Mouse (Mus musculus) liver, postnatal 0 days (tissue): ENCODE measurements at regions not wholly inside any gene's neighbourhood (a gene's known extent, or its start where the extent isn't known, plus 50 kb on each side); places are given as distances from the start of the nearest gene placed in this dataset.

Experiments used
- CTCF ChIP-seq: sonication (generic); IDR thresholded peaks from 2 replicates; pipeline ENCODE4 v1.5.1; 2016; ENCODE audit warnings: antibody characterized with exemption, low read depth
- EP300 ChIP-seq: IDR thresholded peaks from 2 replicates; pipeline ENCODE4 v1.6.1; 2016; ENCODE audit warnings: antibody characterized with exemption, low read depth, mild to moderate bottlenecking

DNA sequence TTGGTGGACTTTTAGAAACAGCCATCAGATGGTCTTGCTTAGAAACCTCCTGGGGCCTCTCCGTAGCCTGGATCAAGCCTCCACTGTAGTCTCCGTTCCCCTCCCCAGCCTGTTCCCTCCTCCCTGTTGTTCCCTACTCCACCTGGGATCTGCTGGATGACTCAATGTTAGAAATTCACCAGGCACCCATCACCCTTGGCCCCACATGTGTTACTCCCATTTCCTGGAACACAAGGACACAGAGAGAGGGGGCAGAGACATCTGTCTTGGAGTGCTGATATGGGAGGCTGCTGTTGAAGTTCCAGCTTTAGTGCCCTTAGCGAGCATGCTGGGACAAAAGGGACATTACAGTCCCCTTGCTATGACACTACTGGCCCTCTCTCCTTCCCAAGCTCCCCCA is 60.1 kb downstream of the Pja1 start:
- TF ChIP-seq EP300 (no peak), CTCF (no peak)
